Mouse (Mus musculus) embryonic facial prominence, embryonic 12.5 days (tissue): ENCODE measurements around the gene Dock9. TPM values are rescaled to one million over a fixed set of nuclear protein-coding genes. Genes with fewer than 3 reads are reported as not detected.
A peak's percentile ranks its signal among the peaks of the same experiment; 100 is the strongest.

ENCODE experiments used
- ATAC-seq: fragments of 200-750 bp; cut with Nextera tagmentation; 2 replicates; pipeline ENCODE4 v1.8.0; 2017; ENCODE audit not compliant: insufficient number of reproducible peaks, insufficient read depth, low FRiP score, low TSS enrichment
- H3K27ac ChIP-seq: fragments of 300-500 bp; sonication (generic); 2 replicates; pipeline ENCODE4 v1.5.1; 2016; ENCODE audit warnings: mild to moderate bottlenecking
- H3K27me3 ChIP-seq: fragments of 300-500 bp; sonication (generic); 2 replicates; pipeline ENCODE4 v1.6.1; 2016; ENCODE audit warnings: mild to moderate bottlenecking, moderate library complexity
- H3K36me3 ChIP-seq: fragments of 300-500 bp; sonication (generic); 2 replicates; pipeline ENCODE4 v1.6.1; 2016; ENCODE audit warnings: mild to moderate bottlenecking
- H3K4me1 ChIP-seq: fragments of 300-500 bp; sonication (generic); 2 replicates; pipeline ENCODE4 v1.6.1; 2016
- H3K4me2 ChIP-seq: fragments of 300-500 bp; sonication (generic); replicated peaks from 2 replicates; pipeline ENCODE4 v1.6.1; 2016; ENCODE audit warnings: mild to moderate bottlenecking, moderate library complexity
- H3K4me3 ChIP-seq: fragments of 300-500 bp; sonication (generic); 2 replicates; pipeline ENCODE4 v1.5.1; 2016; ENCODE audit warnings: mild to moderate bottlenecking
- H3K9ac ChIP-seq: fragments of 300-500 bp; sonication (generic); 2 replicates; pipeline ENCODE4 v1.6.1; 2016; ENCODE audit warnings: mild to moderate bottlenecking, moderate library complexity
- H3K9me3 ChIP-seq: fragments of 300-500 bp; sonication (generic); 2 replicates; pipeline ENCODE4 v1.6.1; 2016; ENCODE audit warnings: mild to moderate bottlenecking, moderate library complexity
- WGBS: fragments of 180-500 bp; shearing (Covaris S2); methylation state at CpG from one replicate; pipeline ENCODE4 v1.1.7; 2016; 5-methylcytosine and 5-hydroxymethylcytosine counted together
- polyA plus RNA-seq: library from polyadenylated mRNA; unstranded; fragments of >200 nt; fragmentation: Nextera tagmentation; extraction: Ambion mirVana; gene quantifications from 2 replicates; pipeline ENCODE4 v1.2.1, GENCODE M21; 2016

Dock9 gene
- polyA plus RNA-seq, 1 experiment from 2014 or later: 5.8 TPM

- no peak overlapping the region for H3K4me3 ChIP-seq
- H3K9me3 ChIP-seq: no peaks in the 10 kb centered on the region
- no peak overlapping the region for H3K9ac ChIP-seq
- no peaks in the 10 kb centered on the region for H3K36me3 ChIP-seq
- H3K4me1 ChIP-seq: peaks cover 23% of the 10 kb centered on the region
- H3K4me2 ChIP-seq: no peak overlapping the region
- ATAC-seq: no peak; the same call in 1 of the 2 replicates
- H3K27ac ChIP-seq: peak overlapping the region; percentile 56; the same call in 1 of the 2 replicates
- H3K27me3 ChIP-seq: no peaks in the 10 kb centered on the region
- 17% methylated on average over 7 of the region's 7 CpGs for WGBS
These were observed 84.3 kb downstream of the Dock9 start for GRCm38 (mm10) chr14:121713166-121713829.

DNA sequence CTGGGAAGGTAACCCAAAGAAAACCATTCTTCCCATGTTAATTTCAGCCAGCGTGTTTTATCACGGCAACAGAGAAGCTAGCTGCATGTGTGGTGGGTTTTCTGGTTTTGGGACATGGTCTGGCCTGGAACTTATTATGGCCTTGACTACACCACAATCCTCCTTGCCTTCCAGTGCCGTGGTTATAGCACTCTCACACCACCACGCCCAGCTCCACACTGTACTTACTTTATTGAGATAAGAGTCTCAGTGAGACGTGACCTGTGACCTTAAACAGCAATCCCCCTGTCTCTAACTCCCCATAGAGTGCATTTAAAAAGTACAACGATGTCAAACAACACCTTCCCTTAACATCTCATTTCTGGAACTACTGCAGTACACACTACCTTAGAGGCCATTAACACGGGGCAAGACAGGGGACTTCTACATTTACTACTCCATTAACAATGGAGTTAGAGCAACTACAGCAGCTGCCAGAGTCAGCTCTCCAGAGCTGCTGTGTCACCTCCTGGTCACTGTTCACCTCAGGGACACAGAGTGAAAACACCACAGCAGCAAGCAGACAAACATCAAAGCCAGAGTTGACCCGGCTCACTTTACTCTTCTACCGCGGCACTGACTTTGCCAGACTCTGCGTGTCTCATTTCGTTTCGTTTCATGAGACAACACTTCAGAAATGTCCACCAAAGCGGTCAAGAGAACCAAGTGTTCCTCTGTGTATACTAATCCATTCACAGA lies 86.4 kb downstream of the Dock9 start:
- Histone ChIP-seq H3K27ac (no peak overlapping the region), H3K4me2 (no peak overlapping the region), H3K27me3 (no peaks in the 10 kb centered on the region), H3K4me1 (peaks cover 23% of the 10 kb centered on the region), H3K4me3 (no peak overlapping the region), H3K9me3 (no peaks in the 10 kb centered on the region), H3K9ac (no peak overlapping the region), H3K36me3 (no peaks in the 10 kb centered on the region)
- WGBS: 56% methylated on average over 14 of the region's 14 CpGs
- no peak for ATAC-seq

- Histone ChIP-seq H3K4me2 (no peak overlapping the region), H3K27me3 (no peaks in the 10 kb centered on the region), H3K9me3 (no peaks in the 10 kb centered on the region), H3K4me3 (no peak overlapping the region), H3K27ac (no peak overlapping the region), H3K36me3 (no peaks in the 10 kb centered on the region), H3K4me1 (peaks cover 23% of the 10 kb centered on the region), H3K9ac (no peak overlapping the region)
- 82% methylated on average over 3 of the region's 3 CpGs for WGBS
- ATAC-seq: no peak
These were observed 87.5 kb downstream of the Dock9 start for GRCm38 (mm10) chr14:121710130-121710529.

DNA sequence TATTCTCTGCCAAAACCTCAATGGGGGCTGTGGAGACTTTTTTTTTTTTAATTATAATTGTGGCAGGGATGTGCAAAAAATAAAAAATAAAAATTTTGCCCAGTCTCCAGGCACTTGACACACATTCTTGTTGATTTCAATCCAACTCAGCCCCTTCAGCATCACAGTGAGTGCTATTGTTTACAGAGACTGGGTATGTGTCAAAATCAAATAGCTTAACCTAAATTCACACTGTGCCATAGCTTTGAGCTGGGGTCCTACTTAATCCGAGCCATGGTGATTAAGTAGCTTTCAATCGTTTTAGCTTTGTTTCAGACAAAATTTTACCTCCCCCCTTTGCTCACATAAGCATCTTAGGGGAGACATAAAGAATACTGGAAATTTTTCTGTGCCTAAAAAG lies 89.4 kb downstream of the Dock9 start:
- Histone ChIP-seq H3K27ac (no peak overlapping the region), H3K9ac (no peak overlapping the region), H3K9me3 (no peaks in the 10 kb centered on the region), H3K4me2 (no peak overlapping the region), H3K4me3 (no peak overlapping the region), H3K27me3 (no peaks in the 10 kb centered on the region), H3K4me1 (peaks cover 12% of the 10 kb centered on the region), H3K36me3 (no peaks in the 10 kb centered on the region)
- no peak for ATAC-seq
- WGBS: 34% methylated on average over 2 of the region's 2 CpGs

DNA sequence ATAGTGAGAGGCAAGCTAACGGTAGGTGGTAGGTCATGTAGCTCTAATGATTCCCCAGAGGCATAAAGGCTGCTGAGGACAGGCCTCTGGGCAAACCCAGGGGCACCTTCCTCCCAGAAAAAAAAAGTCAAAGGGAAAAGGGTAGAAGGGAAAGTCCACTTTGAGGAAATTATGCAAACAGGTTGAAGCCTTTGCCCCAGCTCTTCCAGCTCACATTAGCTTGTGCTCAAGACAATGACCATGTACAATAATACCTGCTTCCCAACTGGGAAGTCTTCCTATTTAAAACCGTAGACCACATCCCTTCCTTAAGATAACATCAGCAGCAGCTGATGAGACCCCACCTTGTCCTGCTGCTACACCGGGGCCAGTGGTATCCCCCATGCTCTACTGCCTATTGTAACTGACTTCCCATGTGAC lies 91.1 kb downstream of the Dock9 start:
- H3K27ac ChIP-seq: no peak overlapping the region
- peaks cover 4% of the 10 kb centered on the region; the same call in 1 of the 2 replicates for H3K4me1 ChIP-seq
- H3K4me3 ChIP-seq: no peak overlapping the region
- H3K27me3 ChIP-seq: no peaks in the 10 kb centered on the region
- 82% methylated on average over 3 of the region's 3 CpGs for WGBS
- H3K9me3 ChIP-seq: no peaks in the 10 kb centered on the region
- ATAC-seq: no peak
- H3K36me3 ChIP-seq: no peaks in the 10 kb centered on the region
- H3K9ac ChIP-seq: no peak overlapping the region
- H3K4me2 ChIP-seq: no peak overlapping the region

- no peak for ATAC-seq
- Histone ChIP-seq H3K9ac (no peak overlapping the region), H3K4me2 (no peak overlapping the region), H3K27ac (no peak overlapping the region), H3K4me1 (peaks cover 3% of the 10 kb centered on the region; the same call in 1 of the 2 replicates), H3K9me3 (no peaks in the 10 kb centered on the region), H3K27me3 (no peaks in the 10 kb centered on the region), H3K36me3 (no peaks in the 10 kb centered on the region), H3K4me3 (no peak overlapping the region)
- WGBS: 62% methylated on average over 5 of the region's 5 CpGs
These were observed 92.0 kb downstream of the Dock9 start for GRCm38 (mm10) chr14:121705644-121706043.

DNA sequence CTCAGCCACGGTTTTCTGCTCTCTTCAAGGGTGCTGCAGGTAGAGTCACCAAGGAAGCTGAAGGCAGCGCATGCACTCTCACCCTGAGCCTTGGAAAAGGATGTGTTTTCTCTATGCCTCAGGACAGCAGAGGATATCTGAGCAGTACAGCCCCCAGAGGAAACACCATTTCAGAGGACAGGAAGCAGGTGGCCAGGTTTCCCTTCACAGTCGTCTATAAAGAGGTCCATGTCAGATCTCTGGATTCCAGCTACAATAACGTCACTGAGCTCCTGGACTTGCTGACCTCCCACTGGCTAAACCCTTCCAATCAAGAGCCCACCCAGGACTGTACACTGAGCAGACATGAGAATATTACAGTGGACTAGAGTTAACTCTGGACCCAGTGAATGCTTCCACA lies 95.1 kb downstream of the Dock9 start:
- Histone ChIP-seq H3K9ac (no peak overlapping the region), H3K4me1 (peaks cover 15% of the 10 kb centered on the region), H3K4me3 (no peak overlapping the region), H3K27me3 (no peaks in the 10 kb centered on the region), H3K36me3 (no peaks in the 10 kb centered on the region), H3K27ac (no peak overlapping the region), H3K9me3 (no peaks in the 10 kb centered on the region), H3K4me2 (no peak overlapping the region)
- 0 out of 2 replicates have a peak, but pooled peaks have one; percentile 67 for ATAC-seq
- 40% methylated on average over 4 of the region's 4 CpGs for WGBS

GRCm38 (mm10) chr14:121700013-121700412 lies 97.6 kb downstream of the Dock9 start:
- H3K4me1 ChIP-seq: peaks cover 23% of the 10 kb centered on the region
- no peak for ATAC-seq
- H3K4me2 ChIP-seq: no peak overlapping the region
- H3K9ac ChIP-seq: no peak overlapping the region
- no peak overlapping the region for H3K4me3 ChIP-seq
- no peaks in the 10 kb centered on the region for H3K36me3 ChIP-seq
- H3K27ac ChIP-seq: no peak overlapping the region
- no peaks in the 10 kb centered on the region for H3K27me3 ChIP-seq
- 80% methylated on average over 1 of the region's 1 CpGs for WGBS
- H3K9me3 ChIP-seq: no peaks in the 10 kb centered on the region

- H3K4me2 ChIP-seq: peak overlapping the region; percentile 48
- peak overlapping the region; percentile 50; the same call in 1 of the 2 replicates for H3K27ac ChIP-seq
- peaks cover 23% of the 10 kb centered on the region for H3K4me1 ChIP-seq
- H3K9me3 ChIP-seq: no peaks in the 10 kb centered on the region
- H3K4me3 ChIP-seq: peak overlapping the region; percentile 28; the same call in 1 of the 2 replicates
- no peaks in the 10 kb centered on the region for H3K36me3 ChIP-seq
- 19% methylated on average over 7 of the region's 7 CpGs for WGBS
- peak overlapping the region; percentile 42 for H3K9ac ChIP-seq
- no peak for ATAC-seq
- no peaks in the 10 kb centered on the region for H3K27me3 ChIP-seq
These were observed 99.1 kb downstream of the Dock9 start for GRCm38 (mm10) chr14:121698620-121698950.

DNA sequence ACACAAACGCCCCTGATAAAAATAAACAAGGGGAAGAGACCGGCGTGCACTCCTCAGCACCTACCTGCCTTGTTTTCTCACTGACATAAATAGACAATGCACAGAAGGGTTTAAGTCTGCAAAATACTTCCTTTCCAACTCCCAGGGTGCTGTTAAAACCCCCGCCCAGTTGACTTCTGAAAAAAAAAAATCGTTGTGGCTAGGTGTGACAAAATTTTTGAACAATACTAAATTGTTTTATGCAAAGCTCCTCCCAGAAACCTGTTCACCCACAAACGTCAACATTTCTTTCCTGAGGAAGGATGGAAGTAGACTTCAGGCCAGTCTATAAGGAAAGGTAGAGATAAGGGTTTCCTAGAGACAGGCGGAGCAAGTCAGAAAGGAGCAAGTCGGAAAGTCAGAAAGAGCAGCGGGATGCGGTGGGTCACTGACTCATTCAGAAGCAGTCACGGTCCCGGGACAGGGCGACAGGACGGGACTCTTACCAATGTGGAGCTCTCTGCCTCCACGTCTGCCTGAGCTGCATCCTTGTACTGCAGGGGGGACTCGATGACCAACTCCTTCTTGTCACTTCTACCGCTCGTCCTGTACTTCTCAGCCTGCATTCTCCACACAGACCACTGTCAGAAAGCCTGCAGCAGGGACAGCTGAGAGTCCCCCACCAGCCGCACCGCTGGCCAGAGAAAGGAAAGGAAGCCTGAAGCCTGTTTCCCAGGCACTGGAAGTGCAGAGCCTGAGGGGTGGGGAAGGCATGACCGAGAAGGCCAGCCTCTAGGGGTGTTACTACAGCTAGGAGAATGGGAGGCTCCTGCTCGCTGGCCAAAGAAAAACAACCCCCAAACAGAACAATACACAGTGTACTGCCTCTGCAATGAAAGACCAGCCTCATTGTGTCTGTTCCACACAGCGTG lies 99.7 kb downstream of the Dock9 start:
- H3K27me3 ChIP-seq: no peaks in the 10 kb centered on the region
- H3K27ac ChIP-seq: peak overlapping the region; percentile 50
- 9% methylated on average over 23 of the region's 23 CpGs for WGBS
- H3K4me2 ChIP-seq: peak overlapping the region; percentile 48
- H3K9ac ChIP-seq: peak overlapping the region; percentile 42
- ATAC-seq: 0 out of 2 replicates have a peak, but pooled peaks have one; percentile 47
- H3K4me1 ChIP-seq: peaks cover 23% of the 10 kb centered on the region
- peak overlapping the region; percentile 28 for H3K4me3 ChIP-seq
- H3K9me3 ChIP-seq: no peaks in the 10 kb centered on the region
- no peaks in the 10 kb centered on the region for H3K36me3 ChIP-seq

GRCm38 (mm10) chr14:121697143-121697680 lies 100.4 kb downstream of the Dock9 start:
- peak overlapping the region; percentile 28; the same call in 1 of the 2 replicates for H3K4me3 ChIP-seq
- H3K27me3 ChIP-seq: no peaks in the 10 kb centered on the region
- peak overlapping the region; percentile 48 for H3K4me2 ChIP-seq
- H3K9me3 ChIP-seq: no peaks in the 10 kb centered on the region
- no peak for ATAC-seq
- peaks cover 23% of the 10 kb centered on the region for H3K4me1 ChIP-seq
- H3K36me3 ChIP-seq: no peaks in the 10 kb centered on the region
- no peak overlapping the region for H3K9ac ChIP-seq
- no peak overlapping the region for H3K27ac ChIP-seq
- WGBS: 31% methylated on average over 9 of the region's 9 CpGs
